Mouse (Mus musculus) layer of hippocampus, postnatal 36 days (tissue): ENCODE results near the gene Gm37240. TPM values are rescaled to one million over a fixed set of nuclear protein-coding genes. Genes with fewer than 3 reads are reported as not detected.

Experiments
- DNase-seq, 2 experiments: peaks; one replicate each; pipeline ENCODE4 v3.0.0; 2022
- total RNA-seq, 2 experiments: library from RNA; stranded (reverse); gene quantifications; 2 replicates each; pipeline ENCODE4 v1.2.3; 2021

Gm37240 gene
- total RNA-seq, 2 experiments from 2014 or later, result not detected

DNA sequence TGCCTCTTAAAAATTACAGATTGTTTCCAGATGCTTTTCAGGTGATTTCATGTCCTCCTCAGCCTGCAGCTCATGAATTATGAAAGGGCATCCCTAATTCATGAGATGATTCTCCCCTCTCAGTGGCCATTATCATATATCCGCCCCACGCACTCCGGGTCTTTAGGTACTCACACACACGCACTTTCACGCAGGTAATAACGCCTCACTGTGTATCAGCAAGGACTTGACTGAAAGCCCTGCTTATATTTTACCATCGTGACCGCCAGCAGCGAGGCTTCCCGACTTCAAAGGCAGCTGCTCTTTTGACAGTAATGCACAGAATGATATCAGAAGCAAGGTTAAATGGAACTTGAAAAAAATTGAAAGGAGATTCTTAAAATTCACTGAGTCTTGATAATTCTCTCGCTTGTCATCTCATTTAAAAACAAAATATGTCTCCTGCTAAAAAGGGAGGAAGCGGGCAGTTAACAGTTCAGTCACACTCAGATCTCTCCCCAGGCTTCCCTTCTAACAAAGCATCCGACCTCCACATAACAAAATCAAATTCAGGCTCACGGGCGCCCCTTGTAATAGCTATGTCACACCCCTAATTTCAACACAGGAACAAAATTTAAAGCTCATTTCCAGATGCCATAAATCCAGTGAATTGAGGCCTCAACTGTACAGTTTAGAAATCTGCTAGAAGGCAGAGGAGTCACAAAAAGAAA is 66.3 kb downstream of the Gm37240 start:
- DNase-seq, result no peak

DNA sequence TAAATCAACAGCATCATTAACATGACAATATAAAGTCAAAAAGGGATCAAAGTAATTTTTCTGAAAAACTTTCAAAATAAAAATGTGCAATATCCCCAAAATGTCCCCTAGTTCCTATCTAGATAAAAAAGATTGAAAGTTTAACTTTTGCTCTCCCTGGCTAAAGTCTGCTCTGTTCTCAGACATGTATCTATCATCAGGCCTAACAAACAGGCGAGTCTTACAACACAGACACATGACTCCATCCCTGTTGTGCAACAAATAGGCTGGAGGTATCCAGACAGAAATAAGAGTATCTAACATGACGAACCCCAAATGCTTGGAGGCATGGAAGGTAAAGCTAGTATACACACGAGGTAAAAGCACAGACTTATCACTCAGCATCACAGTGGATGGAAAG is 68.0 kb downstream of the Gm37240 start:
- no peak for DNase-seq

DNA sequence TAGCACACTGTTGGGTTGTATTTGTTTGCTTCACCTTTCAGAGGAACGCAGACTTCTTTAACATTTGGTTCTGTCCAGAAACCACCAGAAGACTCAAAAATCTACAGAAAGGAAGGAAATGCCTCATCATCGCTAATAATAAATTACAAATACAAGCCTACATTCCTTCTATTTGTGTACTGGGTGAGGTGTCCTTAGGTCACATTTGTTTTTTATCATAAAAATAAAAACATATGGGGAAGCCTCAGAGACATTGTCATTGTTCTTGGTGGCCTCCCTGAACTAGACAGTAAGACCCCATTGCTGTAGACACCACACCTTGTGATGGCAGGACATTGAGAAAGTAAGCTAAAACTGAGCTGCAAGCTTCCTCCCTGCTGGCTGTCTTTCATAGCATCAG is 70.1 kb downstream of the Gm37240 start, which contains the start of gene Fam160a1:
Gene Fam160a1 (minus strand): TSS at position 101 of the 400 bp plus-strand sequence.
- DNase-seq, result no peak

DNA sequence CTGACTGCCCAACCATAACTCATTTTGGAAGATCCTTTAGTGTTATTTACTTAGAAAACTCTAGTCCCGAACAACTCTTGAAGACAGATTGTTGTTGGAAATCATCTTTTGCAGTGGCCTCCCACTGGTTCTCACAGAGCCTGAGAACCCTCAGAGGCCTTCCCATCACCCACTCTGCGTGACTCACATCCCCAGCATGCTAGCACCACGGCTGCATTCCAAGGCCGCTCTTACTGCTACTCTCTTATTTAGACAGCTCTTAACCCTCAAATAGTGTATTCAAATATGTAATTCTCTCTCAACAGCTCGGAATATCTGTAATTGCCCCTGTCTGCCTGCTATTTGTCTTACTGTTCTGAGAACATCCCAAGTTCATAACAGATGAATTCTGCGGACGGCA is 73.1 kb downstream of the Gm37240 start:
- peak; percentile 27 to 34 for DNase-seq

DNA sequence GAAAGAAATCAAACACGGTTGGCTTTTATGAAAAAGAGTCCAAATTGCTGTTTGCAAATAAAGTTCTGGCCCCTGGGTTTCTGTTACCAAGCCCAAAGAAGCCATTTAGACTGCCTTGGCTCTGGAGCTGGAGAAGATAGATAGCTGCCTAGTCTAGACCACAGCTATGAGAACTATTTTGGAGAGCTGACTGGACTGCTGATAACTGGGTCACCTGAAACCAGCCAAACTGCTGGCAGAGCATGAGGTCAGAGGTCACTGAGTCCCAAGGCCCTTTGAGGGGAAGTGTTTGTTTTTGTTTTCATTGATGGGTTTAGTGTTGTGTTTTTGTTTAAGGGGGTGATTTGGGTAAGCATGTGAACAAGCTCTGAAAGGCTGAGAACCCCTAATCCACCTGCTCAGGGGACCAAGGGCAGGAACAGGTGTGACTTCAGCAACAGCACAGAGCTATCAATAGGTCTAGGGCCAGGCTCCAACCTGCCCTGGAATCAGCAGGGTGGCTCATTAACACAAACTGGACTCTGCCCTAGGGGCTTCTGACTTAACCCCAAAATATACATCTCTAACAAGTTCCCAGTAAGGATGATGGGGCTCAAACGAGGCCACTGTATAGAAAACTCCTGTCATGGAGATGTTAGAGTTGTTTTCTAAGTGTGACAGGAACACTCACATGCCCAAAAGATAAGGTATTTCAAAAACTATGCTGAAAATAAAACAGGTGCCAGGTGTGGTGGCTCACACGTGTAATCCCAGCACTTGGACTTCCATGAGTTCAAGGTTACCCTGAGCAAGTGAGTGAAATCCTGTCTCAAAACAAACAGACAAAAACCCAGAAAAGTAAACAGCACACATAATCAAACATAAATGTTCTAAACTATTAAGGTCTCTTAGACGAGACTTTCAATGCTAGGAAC is 74.0 kb downstream of the Gm37240 start:
- DNase-seq, result no peak

DNA sequence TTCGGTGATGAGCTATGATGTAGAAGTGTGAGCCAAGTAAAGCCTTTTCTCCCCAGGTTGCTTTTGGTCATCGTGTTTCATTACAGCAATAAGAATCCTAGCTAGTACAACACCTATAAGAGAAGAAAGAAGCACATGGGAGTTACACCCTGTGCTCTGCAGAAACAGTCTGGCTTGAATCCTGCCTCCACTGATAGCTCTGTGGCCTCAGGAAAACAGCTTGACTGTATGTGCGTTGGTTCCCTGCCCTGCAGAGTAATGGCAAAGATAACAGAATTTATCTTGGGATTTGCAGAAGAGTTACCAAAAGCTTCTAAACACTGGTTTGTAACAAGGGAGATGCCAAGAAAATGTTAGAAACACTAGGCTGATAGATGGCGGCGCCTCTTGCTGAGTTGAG is 75.3 kb downstream of the Gm37240 start:
- DNase-seq, result no peak

DNA sequence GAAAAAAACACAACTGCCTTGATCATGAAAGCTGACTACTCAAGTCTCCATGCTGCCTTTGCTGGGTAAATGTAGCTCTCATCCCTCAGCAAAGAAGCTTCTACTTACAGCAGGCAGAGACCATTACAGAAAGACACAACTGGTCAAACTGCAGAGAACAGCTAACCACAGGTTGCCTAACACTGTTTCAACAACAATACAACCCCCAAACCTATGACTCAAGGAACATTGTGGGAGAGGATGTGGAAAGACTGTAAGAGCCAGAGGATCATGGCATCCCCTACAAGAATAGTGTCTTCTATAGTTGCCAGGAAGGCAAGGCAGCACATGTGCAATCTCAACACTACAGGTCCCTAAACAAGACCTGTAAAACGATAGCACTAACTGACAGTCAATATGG is 94.2 kb downstream of the Gm37240 start:
- DNase-seq, result no peak

DNA sequence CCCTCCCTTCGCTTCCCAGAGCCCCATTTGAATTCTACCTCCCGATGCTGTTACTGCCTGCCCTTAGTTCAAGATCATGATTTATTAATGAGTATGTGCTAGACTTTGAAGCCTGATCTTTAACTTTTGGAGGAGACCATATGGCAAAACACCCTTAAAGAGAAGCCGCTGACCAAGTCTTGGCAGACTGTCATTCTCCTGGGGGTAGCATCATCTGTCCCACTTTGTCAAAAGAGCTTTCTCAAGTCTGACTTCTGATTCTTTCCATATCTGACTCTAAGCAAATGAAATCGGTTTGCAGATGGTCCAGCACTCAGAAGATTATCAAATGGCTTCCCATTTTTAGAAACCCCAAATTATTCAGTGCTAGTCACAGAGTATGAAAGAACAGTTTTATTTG is 97.6 kb downstream of the Gm37240 start:
- DNase-seq, result no peak

DNA sequence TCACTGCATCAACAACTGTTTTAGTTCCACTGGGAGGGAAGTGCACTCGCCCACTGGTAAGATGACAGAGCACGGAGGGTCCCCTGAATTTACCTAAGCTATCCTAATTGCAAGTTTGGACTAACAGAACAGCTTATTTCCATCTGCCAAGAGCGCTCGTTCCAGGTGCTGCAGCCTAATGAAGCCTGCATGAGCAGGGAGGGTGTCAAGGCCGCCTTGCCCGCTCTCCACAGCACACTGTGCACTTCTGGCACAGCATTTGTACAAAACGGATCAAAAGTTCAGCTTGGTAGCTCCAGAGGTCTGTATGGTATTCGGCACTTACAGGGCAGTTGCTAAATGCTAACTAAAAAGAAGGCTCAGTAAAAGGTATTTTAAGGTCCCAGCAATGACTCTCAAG is 100.8 kb downstream of the Gm37240 start:
- DNase-seq, result no peak

DNA sequence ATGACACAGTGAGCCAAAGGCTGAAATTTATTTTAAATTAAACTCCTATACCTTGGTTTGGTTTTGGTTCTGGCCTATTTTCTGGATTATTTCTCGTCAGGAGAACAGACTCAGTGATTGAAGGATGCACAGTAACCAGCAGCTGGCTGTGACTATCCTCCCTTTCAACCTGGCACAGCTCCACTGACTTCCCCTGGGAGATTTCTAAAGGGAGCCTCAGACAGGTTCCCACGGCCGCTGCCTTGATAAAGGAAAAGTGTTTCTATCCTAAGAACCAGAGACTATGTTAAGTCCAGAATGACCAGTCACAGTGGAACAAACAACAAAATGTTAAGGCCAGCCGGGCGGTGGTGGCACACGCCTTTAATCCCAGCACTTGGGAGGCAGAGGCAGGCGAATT is 106.4 kb downstream of the Gm37240 start:
- DNase-seq, result no peak

DNA sequence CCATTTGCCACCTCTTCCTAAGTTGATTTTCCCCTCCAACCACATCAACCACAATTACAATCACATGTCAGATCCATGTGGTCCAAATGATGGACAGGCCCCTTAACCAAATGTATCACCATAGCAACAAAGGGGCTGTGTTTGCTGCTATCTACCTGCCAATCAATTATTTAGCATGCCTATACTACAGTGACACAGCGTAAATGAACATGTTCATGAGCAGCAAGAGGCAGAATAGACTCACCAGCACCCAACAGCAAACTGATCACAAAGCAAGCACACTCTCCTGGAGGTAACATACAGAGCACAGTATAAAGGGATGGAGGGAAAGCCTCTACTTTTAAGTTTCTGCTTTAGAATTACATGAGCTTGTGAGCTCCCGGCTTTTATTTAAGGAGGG is 107.0 kb downstream of the Gm37240 start:
- DNase-seq, result no peak

DNA sequence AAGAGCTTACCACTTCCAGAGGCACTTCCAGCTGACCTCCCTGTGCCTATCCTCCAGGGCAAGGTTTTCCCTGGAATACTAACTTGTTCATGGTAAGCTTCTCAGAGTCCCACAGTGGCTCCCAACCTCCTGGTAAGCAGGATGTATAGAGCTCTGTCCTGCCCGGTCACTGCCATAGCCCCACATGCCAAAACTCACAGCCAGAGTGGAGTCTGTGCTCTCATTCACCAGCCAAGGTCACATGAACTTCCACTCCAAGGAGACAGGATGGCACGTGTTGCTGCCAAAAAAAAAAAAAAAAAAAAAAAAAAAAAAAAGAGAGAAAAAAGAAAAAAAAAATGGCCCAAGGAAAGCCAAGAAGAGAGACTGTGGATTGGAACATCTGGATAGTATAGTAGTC is 109.5 kb downstream of the Gm37240 start:
- no peak for DNase-seq

DNA sequence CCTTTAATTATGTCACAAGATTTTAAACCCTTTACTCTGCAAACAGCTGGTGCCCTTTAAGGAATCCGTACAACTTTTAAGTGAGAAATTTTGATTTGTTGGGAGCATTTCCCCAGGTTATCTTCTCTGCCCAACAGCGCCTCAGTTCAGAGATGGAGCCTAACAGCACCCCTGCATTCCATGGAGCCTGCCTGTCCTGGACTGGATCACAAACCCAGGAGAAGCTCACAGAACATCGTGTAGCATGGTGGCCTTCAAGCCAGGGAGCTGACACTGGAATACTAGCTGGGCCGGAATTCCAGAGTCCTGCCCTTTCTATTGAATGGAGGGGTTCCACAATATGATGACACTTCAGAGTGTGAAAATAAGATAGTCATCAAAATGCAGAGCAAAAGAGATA is 110.0 kb downstream of the Gm37240 start:
- no peak for DNase-seq

DNA sequence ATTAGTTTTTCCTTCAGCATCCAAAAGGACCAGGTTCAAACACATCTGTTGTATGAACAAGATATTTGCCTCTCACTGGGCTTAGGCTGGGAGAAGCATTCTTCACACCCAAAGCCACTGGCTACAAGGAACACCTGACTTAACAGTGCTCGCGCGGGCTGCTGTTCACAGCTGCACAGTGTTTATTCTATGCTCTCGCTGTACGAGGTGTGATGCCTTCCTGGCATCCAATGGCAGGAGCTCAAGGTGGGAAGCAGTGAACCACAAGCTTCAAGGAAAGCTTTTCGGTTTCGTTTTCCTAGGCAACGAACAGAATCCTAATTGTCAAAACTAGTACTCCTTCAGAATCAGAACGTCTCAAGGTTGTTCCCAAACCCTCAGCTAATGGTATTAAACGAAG is 110.6 kb downstream of the Gm37240 start:
- DNase-seq, result no peak

DNA sequence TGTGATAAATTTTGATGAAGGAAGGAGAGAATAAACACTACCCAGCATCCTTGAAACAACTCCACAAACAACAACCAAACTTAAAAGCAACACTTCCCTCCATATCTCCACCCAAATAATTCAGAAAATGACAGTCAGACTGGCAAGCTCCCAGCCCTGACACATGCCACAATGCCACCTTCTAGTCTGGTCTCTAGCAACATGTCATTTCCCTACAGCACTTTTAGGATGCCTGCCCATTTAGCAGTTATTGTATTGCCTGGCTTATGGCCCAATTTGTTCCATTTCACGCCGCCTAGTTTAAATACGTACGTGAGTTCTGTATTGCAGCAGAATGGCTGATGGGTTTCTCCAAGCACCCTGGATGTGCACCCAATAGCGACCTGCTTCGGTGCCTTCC is 111.2 kb downstream of the Gm37240 start:
- no peak for DNase-seq

DNA sequence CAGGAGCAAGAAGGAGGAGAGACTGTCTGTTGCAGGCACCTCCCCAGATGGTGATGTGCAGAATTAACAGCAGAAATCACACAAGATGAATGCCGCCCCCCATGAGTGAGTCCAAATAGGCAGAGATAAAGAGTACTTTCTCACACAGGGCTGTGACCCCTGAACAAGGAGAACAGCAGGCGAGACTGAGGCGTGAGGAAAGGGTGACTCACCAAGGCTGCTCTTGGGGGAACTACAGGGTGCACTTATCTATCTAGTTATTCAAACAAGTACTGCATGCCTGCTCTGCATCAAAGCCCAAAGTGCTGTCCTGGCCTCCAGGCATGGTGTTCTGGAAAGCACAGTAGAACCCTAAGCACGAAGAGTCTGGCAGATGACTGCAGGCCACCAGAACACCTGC is 113.4 kb downstream of the Gm37240 start:
- no peak for DNase-seq

DNA sequence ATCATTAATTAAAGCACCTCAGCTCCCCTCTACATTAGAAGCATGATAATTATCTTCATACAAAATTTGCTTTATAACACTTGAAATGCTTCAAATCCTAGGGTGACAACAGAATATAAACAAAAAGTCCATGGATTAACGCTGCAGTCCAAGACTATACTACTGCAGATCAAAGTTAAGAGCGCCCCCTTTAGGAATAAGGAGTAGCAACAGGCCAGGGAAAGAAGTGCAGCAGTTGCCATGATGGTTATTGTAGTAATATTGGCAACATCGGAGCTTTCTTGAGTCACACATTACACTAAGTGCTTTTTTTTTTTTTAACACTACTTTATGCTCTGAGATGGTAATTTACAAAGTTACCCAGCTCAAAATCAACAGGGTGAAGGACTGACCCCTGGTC is 113.9 kb downstream of the Gm37240 start:
- no peak for DNase-seq

DNA sequence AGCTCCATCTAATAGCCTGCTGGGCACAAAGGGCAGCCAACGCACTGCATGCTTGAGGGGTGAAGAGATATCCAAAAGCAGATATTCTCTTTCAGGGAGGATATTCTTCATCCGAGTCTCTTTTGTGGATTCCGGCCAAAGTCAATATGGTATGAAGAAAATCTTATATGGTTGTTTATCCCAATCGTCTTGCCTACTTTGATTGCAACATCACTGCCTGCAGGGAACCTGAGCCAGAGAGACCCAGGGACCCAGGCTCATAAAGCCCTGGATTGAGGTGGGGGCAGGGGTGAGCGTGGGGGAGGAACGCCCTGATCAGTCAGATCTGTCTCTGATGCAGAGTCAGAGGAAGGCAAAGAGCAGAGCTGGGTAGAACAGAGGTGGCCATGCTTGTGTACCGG is 122.4 kb downstream of the Gm37240 start:
- no peak for DNase-seq

DNA sequence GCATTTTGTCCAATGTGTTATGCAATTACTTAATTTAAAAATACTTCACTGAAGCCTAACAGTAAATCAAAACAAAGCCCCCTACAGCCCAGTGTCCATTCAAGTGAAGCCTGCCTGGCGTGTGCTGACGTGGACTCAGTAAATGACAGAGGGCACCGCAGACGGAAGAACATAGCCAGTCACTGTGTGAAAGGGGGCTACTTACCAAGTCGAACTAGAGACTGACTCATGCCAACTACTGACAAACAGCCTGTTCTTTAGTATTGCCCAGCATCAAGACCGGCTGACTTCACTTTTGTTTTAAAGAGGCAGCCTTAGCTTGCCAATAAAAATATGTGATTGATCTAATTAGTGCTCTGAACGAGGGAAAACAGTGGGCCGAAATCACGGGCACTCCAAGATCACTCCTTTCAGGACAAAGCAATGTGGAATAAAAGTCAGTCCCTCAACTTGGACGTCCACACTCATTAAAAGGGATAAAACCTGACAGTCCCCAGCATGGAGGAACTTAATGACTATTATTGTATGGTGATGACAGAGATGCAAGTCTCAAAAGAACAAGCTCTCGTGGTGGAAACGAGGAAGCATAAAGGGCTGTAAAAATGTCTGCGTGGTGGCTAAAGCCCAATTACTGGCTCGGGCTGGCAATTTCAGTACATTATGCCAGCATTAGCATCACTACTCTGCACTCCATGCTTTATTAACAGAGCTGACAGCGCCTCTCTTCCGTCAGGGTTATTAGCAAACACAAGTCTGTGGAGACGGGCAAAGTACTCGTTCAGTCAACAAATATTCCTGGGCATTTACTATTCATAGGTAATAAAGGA is 123.1 kb downstream of the Gm37240 start:
- DNase-seq, result no peak

DNA sequence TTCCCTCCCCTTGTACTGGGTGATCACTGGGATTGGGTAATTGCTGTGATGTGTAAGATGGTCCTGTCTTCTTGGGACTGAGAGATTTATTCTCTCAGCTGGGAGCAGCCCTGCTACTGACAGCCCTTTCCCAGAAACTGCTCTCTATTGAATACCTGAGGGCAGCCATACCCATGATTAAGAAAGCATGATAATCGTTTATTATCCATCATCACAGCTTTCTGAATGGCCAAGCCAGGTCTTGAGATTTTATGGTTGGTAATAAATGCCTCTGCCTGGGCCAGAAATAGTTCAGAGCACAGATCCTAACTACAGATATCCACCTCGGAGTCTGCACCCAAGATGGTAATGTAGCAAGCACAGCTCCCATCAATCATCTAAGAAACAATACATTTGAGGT is 129.4 kb downstream of the Gm37240 start:
- no peak for DNase-seq

DNA sequence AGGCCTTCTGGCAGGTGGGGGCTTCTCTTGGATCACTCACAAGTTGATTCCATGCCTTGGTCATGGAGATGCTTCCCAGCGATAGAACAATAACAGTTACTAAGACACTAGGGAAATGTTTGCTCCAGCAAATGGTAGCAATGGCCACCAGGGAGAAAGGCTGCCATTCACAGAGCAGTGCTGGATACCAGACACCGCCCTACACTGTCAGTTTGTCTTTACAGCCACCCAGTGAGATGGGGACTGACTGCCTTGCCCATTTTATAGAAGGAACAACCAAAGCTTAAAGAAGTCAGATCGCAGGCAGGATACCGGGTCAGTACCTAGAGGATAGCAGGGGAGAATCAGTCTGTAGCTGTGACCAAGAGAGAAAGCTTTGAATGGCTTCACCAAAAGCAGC is 129.9 kb downstream of the Gm37240 start:
- DNase-seq, result no peak

DNA sequence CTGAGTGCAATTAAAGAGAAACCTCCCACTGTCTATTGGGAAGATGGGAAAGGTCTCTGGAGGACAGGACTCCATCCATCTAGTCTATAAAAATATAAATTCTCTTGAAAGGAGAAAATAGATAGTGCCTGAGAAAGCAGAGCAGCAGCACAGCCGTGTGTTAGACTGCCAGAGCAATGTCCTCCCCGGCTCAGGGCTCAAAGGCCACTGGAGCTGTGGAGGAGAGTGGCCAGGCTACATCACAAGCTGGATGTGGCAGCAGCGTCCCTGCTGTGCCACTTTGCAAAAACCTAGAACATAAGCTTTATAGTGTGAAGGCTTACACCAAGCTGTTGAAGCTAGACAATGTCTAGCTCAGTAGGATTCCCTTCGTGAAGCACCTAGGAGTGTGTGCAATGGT is 138.0 kb downstream of the Gm37240 start:
- no peak for DNase-seq

DNA sequence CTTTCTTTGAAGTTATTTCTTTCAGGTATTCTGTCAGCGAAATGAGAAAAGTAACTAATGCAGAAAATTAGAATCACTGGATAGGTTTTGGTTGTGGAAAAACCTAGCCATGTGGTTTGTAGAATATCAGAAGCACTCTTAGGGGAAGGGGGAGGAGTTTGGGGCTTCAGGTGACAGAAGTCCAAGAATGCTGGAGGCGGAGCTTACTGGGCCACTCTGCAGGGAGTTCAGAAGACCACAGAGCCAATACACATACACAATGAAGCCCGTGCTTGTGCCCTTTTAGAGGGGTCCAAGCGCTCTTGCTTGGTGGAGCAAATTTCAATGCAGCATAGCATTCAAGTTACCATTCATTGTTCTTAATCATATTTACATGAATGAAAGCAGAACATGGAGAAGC is 138.5 kb downstream of the Gm37240 start:
- DNase-seq, result no peak
